Mouse (Mus musculus) lung, embryonic 15.5 days (tissue): ENCODE measurements around the gene Hoxa4. TPM values are rescaled to one million over a fixed set of nuclear protein-coding genes. Genes with fewer than 3 reads are reported as not detected.

Experiments
- ATAC-seq: fragments of 200-750 bp; cut with Nextera tagmentation; 2 replicates; pipeline ENCODE4 v1.8.0; 2017; ENCODE audit warnings: moderate number of reproducible peaks, borderline replicate concordance; ENCODE audit not compliant: low FRiP score, low TSS enrichment; ENCODE audit errors: extremely low read depth
- H3K27ac ChIP-seq: fragments of 300-500 bp; sonication (generic); 2 replicates; pipeline ENCODE4 v1.5.1; 2015; ENCODE audit warnings: moderate library complexity, mild to moderate bottlenecking, inconsistent platforms
- H3K27me3 ChIP-seq: fragments of 300-500 bp; sonication (generic); 2 replicates; pipeline ENCODE4 v1.6.1; 2015; ENCODE audit warnings: inconsistent platforms
- H3K36me3 ChIP-seq: fragments of 300-500 bp; sonication (generic); 2 replicates; pipeline ENCODE4 v1.6.1; 2015; ENCODE audit warnings: inconsistent platforms
- H3K4me1 ChIP-seq: fragments of 300-500 bp; sonication (generic); 2 replicates; pipeline ENCODE4 v1.6.1; 2015; ENCODE audit warnings: inconsistent platforms
- H3K4me2 ChIP-seq: fragments of 300-500 bp; sonication (generic); 2 replicates; pipeline ENCODE4 v1.6.1; 2015; ENCODE audit warnings: inconsistent platforms, mild to moderate bottlenecking, moderate library complexity
- H3K4me3 ChIP-seq: fragments of 300-500 bp; sonication (generic); 2 replicates; pipeline ENCODE4 v1.5.1; 2015; ENCODE audit warnings: mild to moderate bottlenecking, inconsistent platforms
- H3K9ac ChIP-seq: fragments of 300-500 bp; sonication (generic); 2 replicates; pipeline ENCODE4 v1.6.1; 2015; ENCODE audit warnings: inconsistent platforms
- H3K9me3 ChIP-seq: fragments of 300-500 bp; sonication (generic); 2 replicates; pipeline ENCODE4 v1.6.1; 2016; ENCODE audit warnings: inconsistent platforms
- whole genome bisulfite sequencing: fragments of 180-500 bp; shearing (Covaris S2); methylation state at CpG from one replicate; pipeline ENCODE4 v1.1.7; 2015; 5-methylcytosine and 5-hydroxymethylcytosine counted together
- polyA plus RNA-seq: library from polyadenylated mRNA; unstranded; fragments of >200 nt; fragmentation: Nextera tagmentation; extraction: Ambion mirVana; gene quantifications from 2 replicates; pipeline ENCODE4 v1.2.1, GENCODE M21; 2015

The Hoxa4 gene
- polyA plus RNA-seq, 1 experiment from 2014 or later, result 4.2 TPM

- Histone ChIP-seq H3K27me3 (peaks cover 80% of the 10 kb centered on the region), H3K36me3 (no peaks in the 10 kb centered on the region), H3K27ac (peak overlapping the region; percentile 62), H3K9me3 (no peaks in the 10 kb centered on the region), H3K4me3 (peak overlapping the region; percentile 62), H3K4me1 (peaks cover 66% of the 10 kb centered on the region), H3K9ac (peak overlapping the region; percentile 26), H3K4me2 (peak overlapping the region; percentile 55)
- peak; percentile 70 for ATAC-seq
- WGBS, result under 1% methylated on average over 38 of the region's 55 CpGs
These were observed 452 bp upstream of the Hoxa4 start for GRCm38 (mm10) chr6:52191860-52192550.

GRCm38 (mm10) chr6:52190410-52190809, 1.1 kb downstream of the Hoxa4 start:
- Histone ChIP-seq H3K4me1 (peaks cover 63% of the 10 kb centered on the region), H3K36me3 (no peaks in the 10 kb centered on the region), H3K9me3 (no peaks in the 10 kb centered on the region), H3K4me3 (peak overlapping the region; percentile 62), H3K27me3 (peaks cover 82% of the 10 kb centered on the region), H3K9ac (peak overlapping the region; percentile 87), H3K27ac (peak overlapping the region; percentile 97), H3K4me2 (peak overlapping the region; percentile 55)
- 2% methylated on average over 23 of the region's 23 CpGs for WGBS
- no peak for ATAC-seq

GRCm38 (mm10) chr6:52189909-52190308, 1.6 kb downstream of the Hoxa4 start:
- ATAC-seq, result no peak
- H3K4me2 ChIP-seq, result peak overlapping the region; percentile 55
- peaks cover 65% of the 10 kb centered on the region for H3K4me1 ChIP-seq
- H3K4me3 ChIP-seq, result peak overlapping the region; percentile 62
- no peaks in the 10 kb centered on the region for H3K9me3 ChIP-seq
- peak overlapping the region; percentile 87 for H3K9ac ChIP-seq
- peak overlapping the region; percentile 97 for H3K27ac ChIP-seq
- H3K36me3 ChIP-seq, result no peaks in the 10 kb centered on the region
- H3K27me3 ChIP-seq, result peaks cover 83% of the 10 kb centered on the region
- 11% methylated on average over 8 of the region's 8 CpGs for WGBS

- H3K9me3 ChIP-seq, result no peaks in the 10 kb centered on the region
- no peak overlapping the region for H3K9ac ChIP-seq
- 9% methylated on average over 5 of the region's 5 CpGs for WGBS
- ATAC-seq, result peak; percentile 88
- no peaks in the 10 kb centered on the region for H3K36me3 ChIP-seq
- peaks cover 66% of the 10 kb centered on the region for H3K4me1 ChIP-seq
- peak overlapping the region; percentile 55 for H3K4me2 ChIP-seq
- peak overlapping the region; percentile 97 for H3K27ac ChIP-seq
- H3K4me3 ChIP-seq, result peak overlapping the region; percentile 62; the same call in 1 of the 2 replicates
- H3K27me3 ChIP-seq, result peaks cover 83% of the 10 kb centered on the region
These were observed 2.4 kb downstream of the Hoxa4 start for GRCm38 (mm10) chr6:52189172-52189591.

- 0 out of 2 replicates have a peak overlapping the region, but pooled peaks have one; percentile 29 for H3K27ac ChIP-seq
- WGBS, result 43% methylated on average over 1 of the region's 1 CpGs
- no peak for ATAC-seq
These were observed 5.1 kb downstream of the Hoxa4 start for GRCm38 (mm10) chr6:52186500-52186899.

GRCm38 (mm10) chr6:52185834-52186233, 5.7 kb downstream of the Hoxa4 start:
- Histone ChIP-seq H3K9me3 (no peaks in the 10 kb centered on the region), H3K27ac (peak overlapping the region; percentile 73), H3K9ac (no peak overlapping the region), H3K4me2 (no peak overlapping the region; the same call in 1 of the 2 replicates), H3K4me3 (no peak overlapping the region), H3K36me3 (no peaks in the 10 kb centered on the region), H3K27me3 (peaks cover 96% of the 10 kb centered on the region), H3K4me1 (peaks cover 88% of the 10 kb centered on the region)
- 30% methylated on average over 3 of the region's 3 CpGs for WGBS
- no peak for ATAC-seq

More at GRCm38 (mm10) chr6:52186500-52186899, 5.1 kb downstream of the Hoxa4 start:
- no peaks in the 10 kb centered on the region for H3K9me3 ChIP-seq
- no peak overlapping the region for H3K4me3 ChIP-seq
- H3K4me2 ChIP-seq, result no peak overlapping the region
- H3K4me1 ChIP-seq, result peaks cover 81% of the 10 kb centered on the region
- peaks cover 96% of the 10 kb centered on the region for H3K27me3 ChIP-seq
- H3K9ac ChIP-seq, result no peak overlapping the region
- H3K36me3 ChIP-seq, result no peaks in the 10 kb centered on the region

- Histone ChIP-seq H3K9ac (no peak overlapping the region), H3K27ac (peak overlapping the region; percentile 73), H3K4me1 (peaks cover 94% of the 10 kb centered on the region), H3K9me3 (no peaks in the 10 kb centered on the region), H3K27me3 (peaks cover 96% of the 10 kb centered on the region), H3K4me3 (peak overlapping the region; percentile 20; the same call in 1 of the 2 replicates), H3K36me3 (no peaks in the 10 kb centered on the region), H3K4me2 (peak overlapping the region; percentile 41)
- ATAC-seq, result no peak
- 3% methylated on average over 19 of the region's 19 CpGs for WGBS
These were observed 6.3 kb downstream of the Hoxa4 start for GRCm38 (mm10) chr6:52185222-52185621.

GRCm38 (mm10) chr6:52184668-52185067, 6.9 kb downstream of the Hoxa4 start:
- Histone ChIP-seq H3K27me3 (peaks cover 92% of the 10 kb centered on the region), H3K4me1 (peaks cover 90% of the 10 kb centered on the region), H3K9me3 (no peaks in the 10 kb centered on the region), H3K27ac (peak overlapping the region; percentile 73), H3K9ac (no peak overlapping the region), H3K4me3 (no peak overlapping the region), H3K36me3 (no peaks in the 10 kb centered on the region), H3K4me2 (peak overlapping the region; percentile 41)
- WGBS, result 17% methylated on average over 6 of the region's 6 CpGs
- ATAC-seq, result no peak

GRCm38 (mm10) chr6:52183311-52184080, 8.1 kb downstream of the Hoxa4 start:
- ATAC-seq, result no peak
- 19% methylated on average over 10 of the region's 10 CpGs for WGBS
- peak overlapping the region; percentile 14; the same call in 1 of the 2 replicates for H3K4me2 ChIP-seq
- peak overlapping the region; percentile 73 for H3K27ac ChIP-seq
- no peak overlapping the region for H3K9ac ChIP-seq
- H3K9me3 ChIP-seq, result no peaks in the 10 kb centered on the region
- no peaks in the 10 kb centered on the region for H3K36me3 ChIP-seq
- H3K4me1 ChIP-seq, result peaks cover 79% of the 10 kb centered on the region
- H3K4me3 ChIP-seq, result no peak overlapping the region
- H3K27me3 ChIP-seq, result peaks cover 92% of the 10 kb centered on the region

- 56% methylated on average over 1 of the region's 1 CpGs for WGBS
- no peaks in the 10 kb centered on the region for H3K9me3 ChIP-seq
- no peak overlapping the region for H3K9ac ChIP-seq
- H3K36me3 ChIP-seq, result no peaks in the 10 kb centered on the region
- H3K4me3 ChIP-seq, result no peak overlapping the region
- H3K4me1 ChIP-seq, result peaks cover 73% of the 10 kb centered on the region
- no peak for ATAC-seq
- H3K27me3 ChIP-seq, result peaks cover 90% of the 10 kb centered on the region
- 0 out of 2 replicates have a peak overlapping the region, but pooled peaks have one; percentile 14 for H3K4me2 ChIP-seq
- H3K27ac ChIP-seq, result peak overlapping the region; percentile 73
These were observed 8.8 kb downstream of the Hoxa4 start for GRCm38 (mm10) chr6:52182793-52183192.

GRCm38 (mm10) chr6:52182030-52182429, 9.5 kb downstream of the Hoxa4 start:
- no peaks in the 10 kb centered on the region for H3K9me3 ChIP-seq
- H3K4me2 ChIP-seq, result no peak overlapping the region
- H3K27me3 ChIP-seq, result peaks cover 89% of the 10 kb centered on the region
- 0 out of 2 replicates have a peak overlapping the region, but pooled peaks have one; percentile 98 for H3K27ac ChIP-seq
- H3K36me3 ChIP-seq, result no peaks in the 10 kb centered on the region
- 29% methylated on average over 2 of the region's 2 CpGs for WGBS
- H3K4me1 ChIP-seq, result peaks cover 65% of the 10 kb centered on the region
- peak overlapping the region; percentile 63; the same call in 1 of the 2 replicates for H3K9ac ChIP-seq
- ATAC-seq, result no peak
- no peak overlapping the region for H3K4me3 ChIP-seq
